Mouse (Mus musculus): ENCODE measurements around the gene Otud7a.

GRCm38 (mm10) chr7:63737725-63738124, 293.2 kb downstream of the Otud7a start:
- TF ChIP-seq TCF12 (IDR thresholded peaks at IDR 0.05; ENCODE audit: insufficient read depth, poor library complexity, severe bottlenecking), result no peak
- no peak for TF ChIP-seq POLR2A (IDR thresholded peaks at IDR 0.05; ENCODE audit: insufficient read length, low read depth)
- no peak for TF ChIP-seq POLR2AphosphoS2 (IDR thresholded peaks at IDR 0.05; ENCODE audit: insufficient read length, low read depth)
- no peak for TF ChIP-seq TCF3 (IDR thresholded peaks at IDR 0.05; ENCODE audit: insufficient read length, low read depth)
- TF ChIP-seq E2F4 (IDR thresholded peaks at IDR 0.05; ENCODE audit: insufficient read depth), result no peak
- no peak for TF ChIP-seq MAX (IDR thresholded peaks at IDR 0.05; ENCODE audit: low read depth)
- no peak for TF ChIP-seq USF1 (IDR thresholded peaks at IDR 0.05; ENCODE audit: low read depth)
- no peak for TF ChIP-seq MYOG (IDR thresholded peaks at IDR 0.05; ENCODE audit: control insufficient read depth in 1 of 3, insufficient read depth in 1 of 3, insufficient read length in 2 of 3, low read depth in 2 of 3)
- no peak for TF ChIP-seq CEBPB (IDR thresholded peaks at IDR 0.05; ENCODE audit: insufficient read depth, poor library complexity, severe bottlenecking)
- TF ChIP-seq MYOD1 (IDR thresholded peaks at IDR 0.05; ENCODE audit: control insufficient read depth in 1 of 3, insufficient read length in 2 of 3, low read depth in 2 of 3), result no peak

Data from myocyte (in vitro differentiated cells).